Mouse (Mus musculus): ENCODE measurements at regions not wholly inside any gene's neighbourhood (a gene's known extent, or its start where the extent isn't known, plus 50 kb on each side); places are given as distances from the start of the nearest gene placed in this dataset.

GRCm38 (mm10) chr13:81852309-81852978 lies 69.6 kb downstream of the Cetn3 start:
- DNase-seq (ENCODE audit: low spot score), result no peak

- DNase-seq (ENCODE audit: low spot score), result no peak
Measured at GRCm38 (mm10) chr13:81856072-81856471, 73.2 kb downstream of the Cetn3 start.

- no peak for DNase-seq (ENCODE audit: low spot score)
Measured at GRCm38 (mm10) chr13:81860683-81861082, 77.8 kb downstream of the Cetn3 start.

GRCm38 (mm10) chr13:81861886-81862600 lies 79.2 kb downstream of the Cetn3 start:
- DNase-seq (ENCODE audit: low spot score), result no peak

- DNase-seq (ENCODE audit: low spot score), result no peak
Measured at GRCm38 (mm10) chr13:81871226-81871625, 88.3 kb downstream of the Cetn3 start.

GRCm38 (mm10) chr13:81885879-81886278 lies 103.0 kb downstream of the Cetn3 start:
- DNase-seq (ENCODE audit: low spot score), result no peak

GRCm38 (mm10) chr13:81930266-81930665 lies 147.4 kb downstream of the Cetn3 start:
- DNase-seq (ENCODE audit: low spot score), result no peak

- DNase-seq (ENCODE audit: low spot score), result no peak
Measured at GRCm38 (mm10) chr13:81931199-81931598, 148.3 kb downstream of the Cetn3 start.

GRCm38 (mm10) chr13:81937061-81937460 lies 154.2 kb downstream of the Cetn3 start:
- no peak for DNase-seq (ENCODE audit: low spot score)

- peak; percentile 57 for DNase-seq (ENCODE audit: low spot score)
Measured at GRCm38 (mm10) chr13:81944047-81944446, 161.2 kb downstream of the Cetn3 start.

- no peak for DNase-seq (ENCODE audit: low spot score)
Measured at GRCm38 (mm10) chr13:81944469-81944868, 161.6 kb downstream of the Cetn3 start.

GRCm38 (mm10) chr13:81945741-81946140 lies 162.9 kb downstream of the Cetn3 start:
- no peak for DNase-seq (ENCODE audit: low spot score)

- DNase-seq (ENCODE audit: low spot score), result no peak
Measured at GRCm38 (mm10) chr13:81965431-81965830, 182.6 kb downstream of the Cetn3 start.

- no peak for DNase-seq (ENCODE audit: low spot score)
Measured at GRCm38 (mm10) chr13:81975878-81976277, 193.0 kb downstream of the Cetn3 start.

- DNase-seq (ENCODE audit: low spot score), result no peak
Measured at GRCm38 (mm10) chr13:81978003-81978402, 195.1 kb downstream of the Cetn3 start.

- no peak for DNase-seq (ENCODE audit: low spot score)
Measured at GRCm38 (mm10) chr13:81979289-81979688, 196.4 kb downstream of the Cetn3 start.

GRCm38 (mm10) chr13:81980094-81980493 lies 197.2 kb downstream of the Cetn3 start:
- DNase-seq (ENCODE audit: low spot score), result no peak

- no peak for DNase-seq (ENCODE audit: low spot score)
Measured at GRCm38 (mm10) chr13:81982491-81982890, 199.6 kb downstream of the Cetn3 start.

- no peak for DNase-seq (ENCODE audit: low spot score)
Measured at GRCm38 (mm10) chr13:82000681-82001212, 217.9 kb downstream of the Cetn3 start.

GRCm38 (mm10) chr13:82005929-82006726 lies 223.3 kb downstream of the Cetn3 start:
- no peak for DNase-seq (ENCODE audit: low spot score)

GRCm38 (mm10) chr13:82007222-82007621 lies 224.3 kb downstream of the Cetn3 start:
- no peak for DNase-seq (ENCODE audit: low spot score)

GRCm38 (mm10) chr13:82039623-82040022 lies 256.7 kb downstream of the Cetn3 start:
- DNase-seq (ENCODE audit: low spot score), result no peak
